Mouse (Mus musculus) liver, postnatal 0 days (tissue): Measurements from ENCODE around the gene Tm6sf1.

Experiments
- CTCF ChIP-seq: sonication (generic); IDR thresholded peaks from 2 replicates; pipeline ENCODE4 v1.5.1; 2016; ENCODE audit warnings: antibody characterized with exemption, low read depth
- EP300 ChIP-seq: IDR thresholded peaks from 2 replicates; pipeline ENCODE4 v1.6.1; 2016; ENCODE audit warnings: antibody characterized with exemption, low read depth, mild to moderate bottlenecking

DNA sequence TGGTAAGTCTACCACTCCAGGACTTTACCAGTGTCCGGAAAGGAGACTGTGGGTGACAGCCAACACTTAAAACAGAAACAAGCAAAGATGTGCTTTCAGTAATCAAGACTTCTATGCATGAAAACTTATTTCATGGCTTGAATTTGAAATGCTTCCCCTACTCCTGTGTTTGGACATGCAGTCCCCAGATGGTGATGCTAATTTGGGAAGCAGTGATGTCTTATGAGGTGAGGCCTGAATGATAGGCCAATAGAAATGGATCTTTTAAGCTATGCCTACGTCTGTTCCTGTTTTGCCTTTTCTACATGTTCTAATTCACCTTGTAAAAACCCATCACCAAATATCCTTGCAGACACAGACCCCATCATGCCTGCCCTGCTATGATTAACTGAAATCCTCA, 46.1 kb downstream of the Tm6sf1 start:
- TF ChIP-seq CTCF (no peak), EP300 (no peak)
